Mouse (Mus musculus) brain, embryonic 14.5 days (tissue): ENCODE measurements around the gene Cgas. TPM values are rescaled to one million over a fixed set of nuclear protein-coding genes. Genes with fewer than 3 reads are reported as not detected.
A peak's percentile ranks its signal among the peaks of the same experiment; 100 is the strongest.

Source experiments
- DNase-seq: peaks from one replicate; pipeline ENCODE4 v3.0.0-alpha.2; 2011; ENCODE audit warnings: low read depth
- CTCF ChIP-seq: fragments of 200-500 bp; IDR thresholded peaks from 2 replicates; pipeline ENCODE4 v1.5.1; 2012; ENCODE audit warnings: inconsistent platforms, mild to moderate bottlenecking, moderate library complexity, borderline replicate concordance; ENCODE audit not compliant: insufficient read depth, insufficient read length; ENCODE audit errors: extremely low read depth
- POLR2A ChIP-seq: fragments of 200-500 bp; IDR thresholded peaks from 2 replicates; pipeline ENCODE4 v1.6.1; 2012; ENCODE audit warnings: mild to moderate bottlenecking, inconsistent platforms, borderline replicate concordance; ENCODE audit not compliant: poor library complexity, insufficient read depth, insufficient read length, severe bottlenecking; ENCODE audit errors: extremely low read depth
- polyA plus RNA-seq: library from polyadenylated mRNA; depleted of rRNA; stranded (reverse); fragments of >200 nt; gene quantifications from 2 replicates; pipeline ENCODE4 v1.2.3, GENCODE M21; 2012

Cgas gene
- polyA plus RNA-seq, 1 experiment: 0.97 TPM

DNA sequence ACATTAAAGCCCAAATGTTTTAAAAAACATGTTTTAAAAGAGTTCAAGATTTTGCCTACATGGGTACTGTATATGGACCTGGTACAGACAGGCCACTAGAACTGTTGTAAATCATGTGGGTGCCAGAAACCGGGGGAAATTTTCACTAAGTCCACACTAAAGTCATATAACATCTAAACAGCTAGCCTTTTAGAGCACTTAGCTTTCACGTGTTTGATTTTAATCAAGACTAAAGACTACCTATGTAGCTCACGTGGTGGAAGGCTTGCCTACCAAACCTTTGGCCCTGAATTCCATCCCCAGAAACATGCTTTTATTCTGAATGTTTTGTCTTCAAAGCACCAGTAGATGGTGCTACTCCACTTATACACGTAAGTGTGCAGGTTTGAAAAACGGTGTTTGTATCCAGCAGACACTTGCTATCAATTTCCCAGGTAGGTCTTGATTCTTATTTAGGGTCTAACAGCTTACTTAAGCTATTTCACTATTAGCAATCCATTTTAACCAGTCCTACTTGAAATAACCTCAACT lies 34.0 kb upstream of the Cgas start:
- no peak for TF ChIP-seq POLR2A
- TF ChIP-seq CTCF: no peak; the same call in 1 of the 2 replicates
- DNase-seq: peak; percentile 80

DNA sequence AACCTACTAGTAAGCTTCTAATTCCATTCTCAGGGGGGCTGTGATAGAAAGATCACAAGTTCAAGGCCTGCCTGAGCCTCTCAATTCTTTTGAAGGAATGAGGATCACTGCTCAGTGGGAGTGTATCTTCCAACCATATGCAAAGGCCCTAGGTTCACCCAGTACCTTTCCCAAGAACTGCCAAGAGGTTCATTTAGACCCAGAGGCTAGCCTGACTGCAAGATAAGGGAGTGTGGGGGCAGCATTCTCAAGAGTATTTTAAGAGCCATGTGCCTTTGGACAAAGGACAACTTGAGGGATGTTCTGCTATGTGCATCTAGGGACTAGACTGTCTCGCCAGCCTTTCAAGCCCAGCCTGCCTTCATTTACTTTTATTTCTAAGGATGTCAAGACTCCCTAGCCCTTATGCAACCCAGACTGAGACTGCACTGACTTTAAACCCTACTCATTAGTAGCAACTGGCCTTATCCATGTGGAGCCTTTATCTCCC lies 33.5 kb upstream of the Cgas start:
- no peak for DNase-seq
- no peak for TF ChIP-seq CTCF
- TF ChIP-seq POLR2A: no peak

DNA sequence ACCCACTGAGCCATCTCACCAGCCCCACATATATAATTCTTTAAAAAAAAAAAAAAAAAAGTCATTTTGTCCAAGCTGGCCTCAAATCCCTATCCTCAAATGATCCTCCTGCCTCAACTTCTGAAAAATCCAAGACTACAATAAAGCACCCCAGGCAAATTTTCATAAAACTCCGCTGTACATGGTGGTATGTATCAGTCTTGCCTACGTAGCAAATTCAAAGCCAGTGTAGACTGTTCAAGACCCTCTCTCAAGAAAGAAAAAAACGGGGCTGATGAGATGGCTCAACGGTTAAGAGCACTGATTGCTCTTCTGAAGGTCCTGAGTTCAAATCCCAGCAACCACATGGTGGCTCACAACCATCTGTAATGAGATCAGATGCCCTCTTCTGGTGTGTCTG lies 32.8 kb upstream of the Cgas start:
- TF ChIP-seq CTCF (no peak), POLR2A (no peak)
- no peak for DNase-seq

- TF ChIP-seq CTCF (no peak), POLR2A (no peak)
- no peak for DNase-seq
These were observed 32.3 kb upstream of the Cgas start for GRCm38 (mm10) chr9:78475383-78475780.

- no peak for DNase-seq
- no peak for TF ChIP-seq POLR2A
- no peak for TF ChIP-seq CTCF
These were observed 31.8 kb upstream of the Cgas start for GRCm38 (mm10) chr9:78474771-78475382.

DNA sequence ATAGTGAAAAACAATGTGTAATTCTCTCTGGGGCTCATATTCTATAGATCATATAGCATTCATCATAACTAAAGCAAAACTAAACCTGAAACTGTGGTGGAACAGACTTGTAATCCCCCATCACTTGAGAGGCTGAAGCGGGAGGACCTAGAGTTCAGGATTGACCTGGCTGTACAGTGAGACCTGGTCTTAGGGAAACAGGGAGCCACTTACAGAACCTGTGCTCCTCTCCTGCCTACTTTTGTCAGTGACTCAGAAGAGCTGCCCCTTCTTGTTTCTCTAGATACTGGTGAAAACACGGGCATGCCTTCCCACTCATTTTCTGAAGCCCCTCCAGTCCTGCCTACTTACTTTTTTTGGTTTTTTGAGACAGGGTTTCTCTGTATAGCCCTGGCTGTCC lies 31.2 kb upstream of the Cgas start:
- TF ChIP-seq CTCF (no peak), POLR2A (no peak)
- DNase-seq: no peak

DNA sequence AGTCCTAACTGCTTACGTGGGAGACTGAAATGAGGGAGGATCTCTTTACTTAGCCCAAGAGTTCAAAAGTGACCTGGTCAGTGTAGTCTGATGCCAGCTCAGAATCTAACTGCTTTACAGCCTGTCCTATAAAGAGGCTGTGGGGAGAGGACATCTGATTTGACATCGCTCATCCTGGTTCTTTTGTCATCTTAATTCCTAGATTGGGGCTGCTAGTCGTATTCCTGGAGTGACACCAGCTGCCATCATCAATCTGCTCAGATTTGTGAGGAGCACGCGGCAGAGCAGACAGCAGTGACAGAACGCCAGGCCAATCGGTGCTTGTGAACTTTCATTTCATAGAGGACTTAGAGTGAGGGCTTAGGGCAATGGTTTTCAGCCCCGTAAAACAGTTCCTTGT lies 30.6 kb upstream of the Cgas start:
- DNase-seq: peak; percentile 44
- TF ChIP-seq CTCF: no peak
- no peak for TF ChIP-seq POLR2A

DNA sequence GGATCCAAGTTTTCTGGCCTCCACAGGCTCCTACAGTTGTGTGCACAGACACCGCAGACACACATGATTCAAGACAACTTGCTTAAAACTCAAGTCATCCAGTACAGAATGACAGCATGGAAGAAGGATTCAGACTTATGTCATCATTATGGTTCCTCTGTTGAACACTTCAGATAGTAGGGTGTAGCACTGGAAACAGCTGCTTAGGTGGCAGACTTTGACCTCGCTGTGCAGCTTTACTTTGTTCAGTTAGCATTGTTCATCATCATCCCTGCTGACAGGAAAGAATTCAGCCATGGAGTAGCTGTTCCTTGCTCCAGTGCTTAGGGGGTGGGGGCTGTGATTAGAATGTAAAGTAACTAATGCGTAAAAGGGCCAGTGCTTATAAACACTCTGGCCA lies 22.7 kb upstream of the Cgas start:
- no peak for DNase-seq
- no peak for TF ChIP-seq POLR2A
- no peak for TF ChIP-seq CTCF

GRCm38 (mm10) chr9:78463337-78463736 lies 20.3 kb upstream of the Cgas start:
- no peak for TF ChIP-seq CTCF
- no peak for TF ChIP-seq POLR2A
- DNase-seq: no peak

DNA sequence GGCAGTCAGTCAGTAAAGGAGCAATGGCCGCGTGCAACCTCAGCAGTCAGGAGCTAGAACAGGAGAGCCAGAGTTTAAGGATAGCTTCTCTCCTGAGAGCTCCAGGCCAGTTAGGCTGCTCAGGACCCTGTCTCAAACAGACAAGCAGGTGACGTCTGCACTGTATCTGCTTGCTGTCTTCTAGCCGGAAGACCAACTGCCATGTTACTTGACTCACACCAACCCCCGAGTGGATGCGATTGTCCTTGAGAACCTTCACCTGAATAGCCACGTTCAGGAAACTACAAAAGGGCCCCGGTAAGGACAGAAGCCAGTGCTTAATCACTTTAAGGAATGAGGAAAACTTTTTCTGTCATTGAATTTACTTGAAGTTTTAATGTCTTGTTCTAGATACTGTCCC lies 14.0 kb upstream of the Cgas start:
- no peak for DNase-seq
- TF ChIP-seq POLR2A (no peak), CTCF (no peak)

DNA sequence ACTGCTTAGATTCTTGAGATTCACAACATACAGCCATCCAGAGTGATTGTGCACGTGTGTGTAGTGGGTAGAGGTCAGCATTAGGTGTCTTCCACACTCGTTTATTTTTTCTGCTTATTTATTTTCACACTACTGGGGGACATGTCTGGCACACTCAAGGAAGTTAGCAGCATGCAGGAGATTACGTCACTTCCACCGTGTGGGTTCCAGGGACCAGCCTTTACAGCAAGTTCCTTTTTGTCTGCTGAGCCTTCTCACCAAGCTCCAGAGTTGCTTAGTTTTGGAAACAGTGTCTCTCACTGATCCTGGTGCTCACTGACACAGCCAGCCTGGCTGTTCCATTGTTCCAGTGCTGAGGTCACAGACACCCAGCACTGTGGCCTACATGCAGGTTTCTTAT lies 8.3 kb upstream of the Cgas start:
- DNase-seq: no peak
- TF ChIP-seq POLR2A: no peak
- TF ChIP-seq CTCF: no peak

GRCm38 (mm10) chr9:78450404-78450803 lies 7.4 kb upstream of the Cgas start:
- no peak for DNase-seq
- TF ChIP-seq CTCF (no peak), POLR2A (no peak)

DNA sequence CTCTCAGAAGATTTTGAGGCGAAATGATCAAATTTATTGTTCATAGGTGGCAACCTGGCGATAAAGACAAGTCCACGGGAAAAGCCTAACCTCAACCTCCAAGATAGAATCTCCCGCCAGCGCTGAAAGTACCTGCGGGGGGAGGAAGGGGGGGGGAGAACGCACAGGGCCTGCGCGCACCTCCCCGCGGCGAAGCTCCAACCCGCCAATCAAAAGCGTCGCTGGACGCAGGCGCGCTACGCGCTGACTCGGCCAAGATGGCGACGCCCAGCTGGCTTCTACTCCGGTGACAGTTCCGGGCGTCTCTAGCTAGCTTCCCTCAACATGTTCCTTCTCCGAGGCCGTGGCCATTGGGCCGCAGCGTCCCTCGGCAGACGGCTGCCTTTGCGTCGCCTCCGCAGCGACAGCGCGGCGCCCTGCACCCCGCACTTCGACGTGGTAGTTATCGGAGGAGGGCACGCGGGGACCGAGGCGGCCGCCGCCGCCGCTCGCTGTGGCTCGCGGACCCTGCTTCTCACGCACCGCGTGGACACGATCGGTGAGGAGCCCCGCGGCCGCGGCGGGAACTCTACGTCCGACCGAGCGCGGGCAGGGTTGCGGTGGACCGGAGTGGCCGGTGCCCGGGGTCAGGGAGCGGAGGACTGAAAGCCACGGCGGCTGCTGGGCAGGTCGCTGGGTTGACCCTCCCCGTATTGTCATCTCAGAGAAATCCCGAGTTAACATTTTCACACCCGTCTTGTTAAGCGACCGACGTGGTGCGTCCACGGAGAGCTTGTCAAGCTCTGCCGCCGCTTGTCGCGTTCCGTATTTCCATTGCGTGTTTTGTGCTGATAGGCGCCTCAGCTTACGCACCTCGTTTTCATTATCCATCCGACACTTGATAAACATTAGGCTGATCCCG lies 5.2 kb upstream of the Cgas start, which contains the start of the genes Mto1 and Gm17324:
TSS of gene Mto1 (plus strand) at position 236 of the 901 bp plus-strand sequence.
TSS of gene Gm17324 (minus strand) at position 814 of the 901 bp plus-strand sequence.
- DNase-seq: peak; percentile 97
- peak; percentile 69; the same call in 1 of the 2 replicates for TF ChIP-seq POLR2A
- TF ChIP-seq CTCF: no peak
